Mouse (Mus musculus) B cell, adult 2 months (primary cell): ENCODE data around the gene Bsn.

Experiments used
- DNase-seq, 2 experiments: peaks; one replicate each; pipeline ENCODE4 v3.0.0; 2022

The Bsn gene

DNA sequence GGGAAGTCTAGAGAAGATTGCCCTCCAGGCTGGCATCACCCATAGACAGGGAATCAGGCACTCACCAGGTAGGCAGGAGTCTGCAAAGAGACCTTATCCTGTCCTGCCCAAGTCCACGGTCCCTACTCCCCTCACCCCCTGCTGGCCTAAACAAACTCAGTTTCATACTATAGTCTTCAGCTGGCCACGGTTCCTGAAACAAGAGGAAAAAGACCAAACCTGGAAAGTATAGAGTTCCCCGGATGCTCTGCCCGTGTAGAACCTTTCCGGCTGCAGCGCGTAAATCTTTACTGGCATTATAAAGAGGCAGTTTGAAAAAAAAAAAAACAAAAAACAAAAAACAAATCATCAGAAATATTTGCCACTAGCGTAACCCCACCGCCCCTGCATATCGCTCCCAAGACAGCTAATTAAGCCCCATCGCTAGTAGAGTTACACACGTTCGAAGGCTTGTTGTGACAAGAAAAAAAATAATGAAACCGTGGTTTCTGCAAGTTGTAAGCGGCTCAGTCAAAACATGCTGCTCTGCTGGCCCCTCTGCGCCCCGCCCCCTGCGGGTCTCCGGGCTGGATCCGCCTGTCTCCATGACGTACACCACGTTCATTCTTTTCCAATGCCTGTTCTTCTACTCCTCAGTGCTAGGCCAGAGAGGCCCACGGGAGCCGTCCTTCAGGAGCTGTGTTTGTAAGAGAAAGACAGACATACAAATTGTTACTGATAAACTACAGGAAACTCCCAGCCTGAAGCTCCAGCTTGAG is 6.9 kb upstream of the Bsn start:
- no peak for DNase-seq

DNA sequence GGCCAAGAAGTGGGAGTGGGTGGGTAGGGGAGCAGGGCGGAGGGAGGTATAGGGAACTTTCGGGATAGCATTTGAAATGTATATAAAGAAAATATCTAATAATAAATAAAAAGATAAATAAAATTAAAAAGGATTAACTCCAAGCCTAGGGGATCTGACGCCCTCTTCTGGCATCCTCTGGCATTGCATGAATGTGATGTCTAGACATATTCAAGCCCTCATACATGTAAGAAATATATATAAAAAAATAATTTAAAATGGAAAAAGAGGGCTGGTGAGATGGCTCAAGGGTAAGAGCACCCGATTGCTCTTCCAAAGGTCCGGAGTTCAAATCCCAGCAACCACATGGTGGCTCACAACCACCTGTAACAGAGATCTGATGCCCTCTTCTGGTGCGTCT is 6.0 kb upstream of the Bsn start:
- DNase-seq: peak; percentile 58 to 61

DNA sequence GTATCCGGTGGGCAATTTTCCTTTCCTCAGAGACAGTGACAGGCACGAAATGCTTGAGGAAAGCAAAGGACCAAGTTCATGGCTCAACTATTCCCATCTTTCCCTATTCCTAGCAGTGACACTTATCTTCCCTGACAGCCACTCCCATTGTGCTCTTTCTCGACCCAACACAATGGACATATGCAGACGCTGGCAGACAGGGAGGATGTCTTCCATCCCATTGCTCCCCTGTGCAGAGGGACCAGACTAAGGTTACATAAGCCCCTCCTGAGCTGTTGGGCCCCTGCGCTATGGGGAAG is 747 bp downstream of the Bsn start:
- no peak for DNase-seq

DNA sequence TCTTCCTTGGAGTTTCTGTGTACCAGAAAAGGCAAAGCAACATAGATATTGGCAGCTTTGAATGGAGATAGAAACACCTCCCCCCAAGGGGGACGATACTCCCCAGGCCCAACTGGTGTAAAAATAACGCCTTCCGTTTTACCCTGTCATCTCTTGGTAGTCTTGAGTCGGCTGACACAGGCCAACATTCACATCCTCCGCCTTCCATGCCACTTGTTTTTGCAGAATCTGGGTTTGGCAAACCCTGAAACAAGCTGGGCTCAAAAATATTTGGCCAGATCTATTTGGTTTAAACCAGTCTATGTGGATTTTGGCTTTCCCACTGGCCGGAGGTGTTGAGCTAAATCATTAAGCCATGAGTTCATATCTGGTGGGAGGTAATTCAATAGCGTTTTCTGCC is 1.2 kb downstream of the Bsn start:
- DNase-seq: no peak

DNA sequence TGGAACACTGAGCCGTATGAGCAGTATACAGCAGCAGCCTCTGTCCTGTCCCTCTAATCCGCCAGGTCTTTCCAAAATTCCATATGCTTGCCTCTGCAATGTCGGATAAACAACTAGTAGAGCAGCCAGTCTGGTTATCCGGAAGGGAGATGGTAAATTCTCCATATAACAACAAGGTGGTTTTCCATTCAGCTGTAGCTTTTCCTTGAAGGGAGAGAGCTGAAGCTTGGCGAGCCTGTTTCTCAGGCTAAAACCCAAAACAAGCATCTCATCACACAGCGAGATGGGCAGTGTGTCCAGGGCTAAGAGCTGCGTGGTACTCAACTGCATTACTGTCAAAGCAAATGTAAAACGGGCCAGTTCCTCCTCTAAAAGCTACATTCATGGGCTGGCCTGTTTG is 1.7 kb downstream of the Bsn start:
- DNase-seq: no peak

DNA sequence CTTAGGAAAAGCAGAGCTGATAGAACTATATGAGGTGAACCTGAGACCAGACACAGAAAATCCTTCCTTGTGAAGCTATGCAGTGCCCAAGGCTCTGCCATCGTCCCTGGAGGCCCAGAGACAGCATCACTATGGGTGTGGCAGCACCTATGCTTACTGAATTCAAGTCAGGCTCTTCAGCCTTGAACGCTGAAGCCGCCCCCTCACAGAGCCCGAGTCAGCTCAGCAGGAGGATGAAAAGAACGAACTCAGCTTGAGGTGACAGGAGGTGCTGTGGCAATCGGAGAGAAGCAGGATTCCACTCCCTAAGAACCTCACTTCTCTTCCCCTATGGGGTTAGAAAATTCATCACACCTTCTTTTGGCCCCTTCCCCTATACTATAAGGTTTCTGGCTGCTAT is 2.6 kb downstream of the Bsn start:
- no peak for DNase-seq

DNA sequence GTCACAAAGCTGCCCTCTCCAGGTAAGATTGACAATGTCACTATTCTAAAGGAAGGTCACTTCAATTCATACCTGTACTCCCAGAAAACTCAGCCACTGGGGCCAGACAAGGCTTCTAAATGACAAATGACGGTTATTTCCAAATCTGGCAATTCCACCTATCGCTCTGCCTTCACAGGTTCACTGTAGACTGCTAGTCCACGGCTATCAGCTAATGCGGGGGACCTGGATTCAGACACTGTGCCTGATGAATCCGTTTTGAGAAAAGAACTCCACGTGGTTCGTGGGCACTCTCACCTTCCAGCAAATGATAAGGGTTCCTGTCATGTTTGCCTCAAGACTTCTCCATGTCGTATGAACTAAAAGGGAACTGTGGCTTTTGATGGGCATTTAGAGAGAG is 4.4 kb downstream of the Bsn start:
- no peak for DNase-seq

DNA sequence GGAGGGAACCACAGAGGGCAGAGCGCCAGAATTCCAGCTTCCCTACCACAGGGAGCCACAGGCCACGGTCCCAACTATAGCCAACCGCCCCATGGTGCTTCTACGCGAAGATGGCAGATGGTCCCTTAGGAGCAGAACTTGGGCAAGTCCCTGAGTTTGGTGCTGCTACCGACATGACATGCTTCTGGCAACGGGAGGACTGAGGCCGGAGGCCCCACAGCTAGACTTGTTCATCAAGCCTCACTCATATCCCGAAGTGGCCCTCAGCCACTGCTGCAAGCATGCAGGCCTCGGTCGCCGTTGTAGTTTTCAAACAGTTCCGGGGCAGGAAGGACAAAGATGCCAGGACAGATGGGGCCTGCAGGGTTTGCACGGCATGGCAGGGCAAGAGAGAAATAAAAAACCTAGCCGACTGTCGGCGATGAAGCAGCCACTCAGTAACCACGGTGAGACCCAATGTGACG is 6.6 kb downstream of the Bsn start:
- DNase-seq: no peak

DNA sequence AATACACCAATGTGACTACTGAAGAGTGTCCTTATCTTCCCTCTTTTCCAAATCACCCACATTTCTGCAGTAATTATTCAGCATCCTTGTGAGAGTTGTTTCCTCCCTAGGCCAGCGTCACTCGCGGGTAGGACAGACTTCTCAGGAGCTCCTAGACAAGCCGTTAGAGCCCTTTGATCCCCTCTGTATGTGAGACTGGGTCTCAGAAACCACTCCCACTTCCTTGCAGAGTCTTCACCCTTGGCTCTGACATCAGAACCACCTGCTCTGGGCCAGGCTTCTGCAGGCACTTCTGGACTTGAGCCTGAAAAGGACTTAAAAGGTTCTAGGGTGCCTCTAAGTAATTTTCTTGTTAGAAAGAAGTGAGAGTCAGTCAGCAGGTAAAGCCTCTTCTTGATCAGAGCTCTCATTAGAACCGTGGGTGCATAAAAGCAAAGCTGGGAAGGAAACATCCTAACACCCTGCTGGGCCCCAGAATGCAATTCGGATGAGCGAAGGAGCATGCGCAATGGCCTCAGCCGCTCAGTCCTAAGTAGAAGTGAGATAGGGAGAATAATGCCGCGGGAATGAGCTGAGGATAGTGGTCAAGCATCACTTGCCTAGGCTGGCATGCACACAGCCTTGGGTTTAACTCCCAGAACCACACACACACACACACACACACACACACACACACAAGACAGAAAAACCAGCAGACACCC is 7.2 kb downstream of the Bsn start:
- DNase-seq: no peak

DNA sequence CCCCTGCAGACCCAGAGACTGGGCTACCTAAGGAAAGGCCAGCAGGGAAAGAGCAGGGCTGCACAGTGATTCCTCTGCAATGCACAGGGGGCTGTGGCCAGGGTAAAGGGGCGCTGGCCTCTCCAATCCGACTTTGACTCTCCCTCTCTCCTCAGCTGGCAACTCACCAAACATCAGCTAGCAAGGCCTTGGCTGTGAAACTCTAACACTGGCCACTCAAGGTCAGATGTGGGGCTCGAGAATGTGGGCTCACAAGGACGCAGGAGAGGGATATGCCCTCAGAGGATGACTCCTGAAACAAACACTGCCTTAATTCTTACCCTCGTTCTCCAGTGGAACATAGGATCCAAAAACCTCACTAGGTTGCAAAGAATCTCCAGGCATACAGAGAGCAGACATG is 11.8 kb downstream of the Bsn start:
- no peak for DNase-seq

DNA sequence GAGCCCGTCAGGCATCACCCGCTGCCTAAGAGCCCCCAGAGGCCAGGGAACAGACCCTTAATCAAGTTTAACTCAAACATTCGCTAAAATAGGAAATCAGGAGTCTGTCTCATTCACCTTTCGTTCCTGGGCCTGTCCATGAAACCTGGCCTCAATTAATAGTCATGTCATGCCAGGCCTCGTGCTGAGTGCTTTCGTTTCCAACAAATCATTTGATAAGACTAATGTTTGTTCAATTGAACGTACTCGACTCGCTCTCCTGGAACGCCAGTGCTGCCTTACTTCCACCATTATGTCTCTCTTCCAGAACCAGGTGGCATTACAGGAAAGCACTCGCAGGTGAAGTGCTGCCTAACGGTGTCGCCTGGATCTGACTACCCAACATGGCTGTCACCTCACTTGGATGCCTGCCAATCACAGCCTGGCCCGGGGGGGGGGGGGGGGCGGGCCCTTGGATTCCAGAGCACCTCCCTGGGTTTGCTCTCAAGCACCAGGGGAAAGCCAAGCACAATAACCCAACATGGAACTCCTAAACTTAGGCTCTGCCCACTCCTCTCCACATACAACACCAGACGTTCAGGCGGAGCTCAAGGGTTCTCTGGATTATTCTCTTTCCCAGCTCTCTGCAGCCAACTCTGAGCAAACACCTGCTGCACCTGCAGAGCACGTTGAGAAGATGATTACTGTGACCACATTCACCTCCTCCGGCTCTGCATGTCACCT is 14.9 kb downstream of the Bsn start:
- DNase-seq: no peak

DNA sequence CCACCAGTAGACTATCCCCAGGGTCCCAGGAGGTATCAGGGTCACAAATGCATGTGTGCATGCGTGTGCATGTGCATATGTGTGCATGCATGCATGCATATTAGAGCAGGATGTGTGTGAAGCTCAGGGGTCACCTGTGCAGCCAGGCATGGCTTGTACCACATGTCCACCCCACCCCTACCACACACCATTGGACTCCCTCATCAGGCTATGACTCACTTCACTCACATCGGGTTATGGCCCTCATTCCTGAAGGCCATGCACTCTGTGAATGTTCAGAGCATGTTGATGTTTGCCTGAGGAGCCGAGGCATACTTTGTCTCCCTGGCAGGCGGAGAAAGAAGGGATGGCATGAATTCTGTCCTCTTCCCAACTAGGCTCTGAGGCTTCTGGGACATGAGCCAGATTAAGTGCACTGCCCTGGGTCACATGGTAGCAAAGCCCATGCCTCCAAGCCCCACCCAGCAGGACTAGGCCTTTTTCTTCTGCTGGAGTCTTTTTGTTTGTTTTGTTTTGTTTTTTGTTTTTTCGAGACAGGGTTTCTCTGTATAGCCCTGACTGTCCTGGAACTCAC is 17.3 kb downstream of the Bsn start:
- no peak for DNase-seq

DNA sequence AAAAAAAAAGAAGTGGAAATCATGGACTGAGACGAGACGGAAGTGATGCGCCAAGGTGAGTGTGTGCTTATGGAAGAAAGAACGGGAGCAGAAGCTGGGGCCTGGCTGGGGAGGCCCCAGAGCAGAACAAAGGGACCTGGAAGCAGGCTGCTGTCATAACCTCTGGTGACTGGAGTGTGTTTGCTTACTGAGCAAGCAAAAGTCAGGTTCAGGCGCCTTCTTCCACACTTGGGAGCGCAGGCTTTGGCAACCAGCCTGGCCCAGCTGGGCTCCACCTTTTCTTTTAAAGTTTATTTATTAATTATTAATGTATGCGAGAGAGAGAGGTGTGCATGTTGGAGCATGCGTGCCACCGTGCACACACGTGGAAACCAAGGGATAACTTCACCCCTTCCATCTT is 20.4 kb downstream of the Bsn start:
- no peak for DNase-seq

DNA sequence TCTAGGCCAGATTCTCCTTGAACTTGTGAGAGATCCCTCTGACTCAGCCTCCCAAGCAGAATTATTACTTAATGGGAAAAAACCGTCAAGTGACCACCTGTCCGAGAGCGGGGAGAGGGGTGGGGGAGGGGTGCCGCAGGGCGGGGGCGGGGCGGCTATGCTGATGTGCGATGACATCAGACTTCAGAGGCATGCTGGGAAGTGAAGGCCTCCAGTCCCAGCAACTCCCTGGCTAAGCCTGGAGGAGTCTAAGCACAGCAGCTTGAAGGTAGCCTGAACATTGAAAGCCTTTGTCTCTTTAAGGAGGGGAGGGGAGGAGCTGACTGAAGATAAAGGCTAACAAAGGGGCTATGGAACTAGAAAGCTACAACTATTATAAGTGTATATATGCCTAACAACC is 25.0 kb downstream of the Bsn start:
- DNase-seq: no peak

DNA sequence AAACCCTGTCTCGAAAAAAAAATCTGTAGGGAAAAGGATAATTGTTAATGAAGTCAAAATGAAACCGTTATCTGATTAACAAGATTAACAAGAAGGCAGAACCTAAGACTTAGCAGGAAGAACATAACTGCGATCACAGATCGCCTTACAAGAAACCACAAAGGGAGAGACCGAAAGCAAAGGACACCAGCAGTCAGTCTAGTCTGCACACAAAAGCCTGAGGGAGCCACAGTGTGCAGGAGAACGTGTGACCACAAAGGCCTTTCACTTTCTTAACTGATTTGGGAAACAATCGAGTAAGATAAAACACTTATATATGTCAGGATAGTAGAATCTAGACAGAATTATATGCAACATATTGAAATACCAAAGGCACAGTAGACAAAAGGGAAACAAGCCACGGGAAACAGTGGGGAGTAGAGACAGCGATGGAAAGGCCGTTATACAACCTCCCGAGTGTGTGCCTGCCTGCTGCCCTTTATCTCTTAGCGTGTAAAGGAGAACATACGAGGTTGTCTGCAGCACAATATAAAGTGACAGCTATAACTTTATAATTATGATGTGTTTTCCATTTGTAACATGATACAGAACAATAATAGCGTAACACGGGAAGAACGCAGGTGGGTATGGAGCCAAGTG is 26.4 kb downstream of the Bsn start:
- peak in 1 of 2 experiments; percentile 16 for DNase-seq

DNA sequence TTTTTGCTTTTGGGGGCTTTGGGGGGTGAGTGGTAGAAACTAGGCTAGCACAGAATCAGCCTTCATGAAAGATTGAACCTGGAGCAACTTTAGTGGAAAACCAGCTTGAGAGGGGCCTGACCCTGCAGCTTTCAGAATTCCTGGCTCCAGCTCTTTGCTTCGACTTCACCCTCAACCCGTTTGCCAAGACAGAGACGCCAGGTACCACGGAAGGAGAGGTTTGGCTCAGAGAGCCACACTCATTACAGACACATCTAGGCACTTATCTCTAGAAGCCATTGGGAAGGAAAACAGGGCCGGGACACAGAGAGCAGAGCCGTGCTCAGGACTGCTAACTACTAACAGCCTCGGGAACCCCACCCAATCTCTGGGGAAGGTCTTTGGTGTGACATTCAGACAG is 32.3 kb downstream of the Bsn start:
- no peak for DNase-seq

DNA sequence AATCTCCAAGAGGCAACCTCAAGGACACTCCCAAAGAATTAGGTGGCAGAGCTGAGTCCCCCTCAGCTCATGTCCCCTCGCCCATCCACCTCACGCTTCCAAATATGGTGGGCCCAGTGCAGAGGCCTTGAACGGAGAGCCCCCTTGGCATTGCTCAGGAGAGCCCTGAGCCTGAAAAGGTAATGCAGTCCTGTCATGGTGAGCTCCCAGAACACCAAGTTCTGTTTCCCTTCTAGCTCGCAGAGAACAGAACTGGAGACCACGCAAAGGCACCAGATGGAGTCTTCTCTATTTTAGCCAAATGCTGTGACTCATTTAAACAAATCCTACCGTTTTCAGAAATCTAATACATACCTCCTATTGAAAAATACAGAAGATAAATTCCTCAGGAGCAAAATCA is 32.7 kb downstream of the Bsn start:
- DNase-seq: no peak

DNA sequence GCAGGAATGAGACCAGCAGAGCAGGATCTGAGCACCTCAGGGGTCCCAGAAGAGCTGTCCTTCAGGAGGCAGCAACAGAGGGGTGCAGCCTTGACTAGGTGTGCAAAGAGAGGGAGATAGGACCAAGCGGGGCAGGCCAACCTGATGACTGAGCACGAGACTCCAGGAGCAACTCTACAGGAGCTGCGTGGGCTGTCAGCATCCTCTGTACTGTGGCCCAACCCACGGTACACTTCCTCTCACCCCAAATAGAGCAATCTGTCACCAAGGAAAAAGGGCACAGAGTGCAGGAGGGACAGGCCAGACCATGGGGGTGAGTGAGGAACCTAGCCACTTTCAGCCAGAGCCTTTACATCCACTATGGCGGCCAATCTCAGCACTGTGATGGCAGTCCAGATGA is 33.4 kb downstream of the Bsn start:
- DNase-seq: no peak

DNA sequence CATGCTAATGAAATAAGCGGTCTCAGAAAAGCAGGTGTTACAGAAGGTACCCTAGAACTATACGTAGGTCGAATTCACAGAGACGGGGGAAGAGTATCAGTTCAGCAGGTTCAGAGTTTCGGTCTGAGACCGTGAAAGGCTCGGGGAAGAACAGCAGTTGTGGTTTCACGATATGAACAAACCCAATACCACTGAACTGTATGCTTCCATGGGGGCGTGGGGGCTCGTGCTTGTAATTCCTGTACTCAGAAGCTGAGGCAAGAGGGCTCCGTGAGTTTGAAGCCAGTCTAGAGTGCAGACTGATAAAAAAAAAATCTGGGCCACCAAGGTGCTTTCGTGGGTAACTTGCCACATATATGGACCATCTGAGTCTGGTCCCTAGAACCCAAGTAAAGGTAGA is 35.4 kb downstream of the Bsn start:
- DNase-seq: no peak

DNA sequence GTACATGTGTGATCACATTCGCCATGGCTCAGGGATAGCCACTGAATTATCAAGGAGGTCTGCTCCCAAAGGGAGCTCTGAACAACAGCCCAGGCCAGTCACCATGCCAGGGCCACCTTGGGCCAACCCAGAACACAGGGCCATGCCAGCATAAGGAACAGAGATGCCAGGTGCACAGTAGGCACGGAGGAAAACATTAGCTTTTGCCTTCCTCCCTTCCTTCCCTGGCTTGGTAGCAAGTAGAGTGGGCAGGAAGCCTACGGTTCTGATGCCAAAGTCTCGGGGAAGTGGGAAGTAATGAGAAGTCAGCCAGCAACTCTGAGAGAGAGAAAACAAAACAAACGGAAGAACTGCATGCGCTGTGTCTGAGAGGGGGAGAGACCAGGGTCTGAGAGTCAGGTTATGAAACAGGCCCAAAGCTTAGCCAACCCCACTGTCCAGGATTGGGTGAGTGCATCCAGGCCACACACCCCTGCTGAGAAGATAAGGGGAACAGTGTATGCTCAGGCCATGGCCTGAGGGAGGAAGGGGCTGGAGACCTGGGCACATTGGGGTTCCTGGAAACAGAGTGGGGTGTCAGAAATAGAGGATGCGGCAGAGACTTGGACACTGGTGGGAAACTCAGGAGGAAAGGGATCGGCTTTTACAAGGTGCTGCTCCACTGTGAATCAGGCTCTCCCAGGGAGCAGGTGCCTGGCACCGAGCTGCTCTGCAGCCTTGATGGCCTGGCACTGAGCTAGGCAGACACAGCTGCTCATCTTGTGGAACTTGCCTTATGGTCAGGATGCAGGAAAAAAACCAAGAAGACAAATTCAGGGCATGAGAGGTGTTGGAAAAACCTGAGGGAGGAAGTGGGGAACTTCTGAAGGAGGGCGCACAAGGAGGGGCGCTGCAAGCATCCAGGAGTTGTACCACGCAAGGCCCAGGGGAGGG is 36.4 kb downstream of the Bsn start:
- no peak for DNase-seq

DNA sequence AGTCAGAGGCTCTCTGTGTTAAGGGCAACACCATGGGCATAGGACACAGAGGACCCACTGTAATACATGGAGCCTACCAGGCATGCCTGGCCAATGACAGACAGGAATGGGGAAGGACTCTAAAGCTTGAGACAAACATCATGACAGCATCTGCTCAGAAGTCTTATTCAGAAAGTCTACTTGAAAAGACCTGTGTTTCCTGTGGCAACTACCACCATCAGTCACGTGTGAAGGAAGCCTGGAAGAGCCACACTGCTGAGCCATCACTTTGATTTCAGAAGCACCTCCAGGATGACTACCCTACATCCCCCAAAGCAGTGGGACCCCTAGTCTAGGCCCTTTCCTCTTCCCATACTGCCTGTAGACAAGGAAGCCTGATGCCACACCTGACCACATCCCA is 39.7 kb downstream of the Bsn start:
- DNase-seq: no peak

DNA sequence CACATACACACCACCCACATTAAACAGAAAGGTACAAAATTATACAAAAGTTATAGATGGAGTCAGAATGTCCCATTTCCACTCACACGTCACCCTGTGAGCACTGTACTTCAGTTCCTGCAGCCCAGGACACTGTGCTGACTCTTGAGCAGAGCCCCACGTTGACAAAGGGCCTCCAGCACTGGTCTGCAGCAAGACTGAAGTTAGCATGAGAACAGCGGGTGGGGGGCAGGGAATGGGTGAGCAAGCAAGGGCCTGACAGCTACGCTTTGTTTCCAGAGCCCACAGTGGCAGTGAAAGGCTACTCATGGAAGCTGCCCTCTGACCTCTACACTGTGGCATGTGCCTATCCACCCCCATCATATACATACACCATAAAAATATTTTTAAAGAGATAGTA is 40.4 kb downstream of the Bsn start:
- no peak for DNase-seq
